Mouse (Mus musculus): ENCODE data around the gene Nkpd1. TPM values are rescaled to one million over a fixed set of nuclear protein-coding genes. Genes with fewer than 3 reads are reported as not detected.
"Not testable (repeated sequence)": the region's sequence is repeated elsewhere in the genome, so short reads cannot be mapped to it uniquely, and the experiment has no call there.

The Nkpd1 gene
- polyA plus RNA-seq, 1 experiment from 2014 or later = not detected

DNA sequence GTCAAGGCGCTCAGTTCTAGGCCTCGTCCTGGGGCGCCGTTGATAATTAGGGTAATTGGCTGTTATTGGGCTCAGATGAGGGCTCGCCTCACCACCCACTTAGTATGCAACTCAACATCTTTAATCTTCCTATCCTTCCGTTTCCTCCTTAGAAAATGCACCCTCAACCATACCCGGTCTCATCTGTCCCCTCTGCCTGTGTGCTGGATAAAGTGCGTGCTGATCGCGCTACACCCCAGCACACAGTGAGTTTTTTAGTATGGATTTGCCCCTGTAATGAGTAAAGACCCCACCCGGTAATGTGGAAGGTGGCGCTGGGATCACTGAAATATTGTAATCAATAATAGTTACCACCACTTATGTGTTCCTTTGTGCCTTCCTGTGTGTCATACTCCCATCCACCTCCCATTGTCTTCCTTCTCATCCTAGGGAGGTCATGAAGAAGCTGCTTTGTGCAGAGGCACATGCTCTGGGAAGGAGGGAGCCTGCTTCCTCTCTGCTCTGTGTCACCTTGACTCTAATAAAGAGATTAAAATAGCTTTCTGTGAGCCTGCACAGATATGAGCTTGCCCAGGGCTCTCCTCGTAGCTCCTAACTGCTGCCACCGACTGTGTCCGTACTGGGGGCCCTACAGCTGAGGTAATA, 8.6 kb upstream of the Nkpd1 start:
- ATAC-seq (ENCODE audit: insufficient read depth, low FRiP score, low TSS enrichment) = peak; percentile 7
- peak overlapping the region; percentile 97 for H3K4me2 ChIP-seq (ENCODE audit: low read depth)
- H3K27me3 ChIP-seq (ENCODE audit: control insufficient read depth, insufficient read depth, low read length) = no peaks in the 10 kb centered on the region
- H3K36me3 ChIP-seq (ENCODE audit: control insufficient read depth, insufficient read depth, low read length) = no peaks in the 10 kb centered on the region
- no peak for DNase-seq (ENCODE audit: low spot score)
- peak overlapping the region; percentile 81 for H3K4me3 ChIP-seq (ENCODE audit: low read depth, low read length)
- WGBS = 11% methylated on average over 15 of the region's 15 CpGs
- H3K27ac ChIP-seq (ENCODE audit: low read depth, low read length) = peak overlapping the region; percentile 64
- H3K9me3 ChIP-seq (ENCODE audit: control insufficient read depth, low read length) = no peaks in the 10 kb centered on the region
- H3K9ac ChIP-seq (ENCODE audit: low read length) = peak overlapping the region; percentile 88
- peaks cover 10% of the 10 kb centered on the region for H3K4me1 ChIP-seq (ENCODE audit: control insufficient read depth, insufficient read depth, low read length)

DNA sequence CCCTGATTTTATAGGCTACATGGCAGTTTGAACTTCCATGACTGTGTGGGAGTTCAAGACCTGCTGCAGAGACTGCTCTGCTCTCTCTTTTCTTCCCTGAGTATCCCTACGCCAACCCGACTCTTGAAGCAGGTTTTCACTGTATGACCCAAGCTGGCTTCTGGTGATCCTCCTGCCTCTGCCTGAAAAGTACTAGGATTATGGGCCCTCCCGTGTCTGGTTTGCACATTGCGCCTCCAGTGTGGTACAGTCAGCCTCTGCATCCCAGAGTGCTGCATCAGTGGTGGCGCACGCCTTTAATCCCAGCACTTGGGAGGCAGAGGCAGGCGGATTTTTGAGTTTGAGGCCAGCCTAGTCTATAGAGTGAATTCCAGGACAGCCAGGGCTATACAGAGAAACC, 7.9 kb upstream of the Nkpd1 start:
- H3K9ac ChIP-seq (ENCODE audit: low read length) = peak overlapping the region; percentile 88; the same call in 1 of the 2 replicates
- H3K27me3 ChIP-seq (ENCODE audit: control insufficient read depth, insufficient read depth, low read length) = no peaks in the 10 kb centered on the region
- H3K36me3 ChIP-seq (ENCODE audit: control insufficient read depth, insufficient read depth, low read length) = no peaks in the 10 kb centered on the region
- 91% methylated on average over 7 of the region's 7 CpGs for WGBS
- H3K4me2 ChIP-seq (ENCODE audit: low read depth) = peak overlapping the region; percentile 97; the same call in 1 of the 2 replicates
- ATAC-seq (ENCODE audit: insufficient read depth, low FRiP score, low TSS enrichment) = no peak
- no peaks in the 10 kb centered on the region for H3K9me3 ChIP-seq (ENCODE audit: control insufficient read depth, low read length)
- H3K4me3 ChIP-seq (ENCODE audit: low read depth, low read length) = peak overlapping the region; percentile 81
- DNase-seq (ENCODE audit: low spot score) = no peak
- H3K27ac ChIP-seq (ENCODE audit: low read depth, low read length) = no peak overlapping the region
- peaks cover 10% of the 10 kb centered on the region for H3K4me1 ChIP-seq (ENCODE audit: control insufficient read depth, insufficient read depth, low read length)

DNA sequence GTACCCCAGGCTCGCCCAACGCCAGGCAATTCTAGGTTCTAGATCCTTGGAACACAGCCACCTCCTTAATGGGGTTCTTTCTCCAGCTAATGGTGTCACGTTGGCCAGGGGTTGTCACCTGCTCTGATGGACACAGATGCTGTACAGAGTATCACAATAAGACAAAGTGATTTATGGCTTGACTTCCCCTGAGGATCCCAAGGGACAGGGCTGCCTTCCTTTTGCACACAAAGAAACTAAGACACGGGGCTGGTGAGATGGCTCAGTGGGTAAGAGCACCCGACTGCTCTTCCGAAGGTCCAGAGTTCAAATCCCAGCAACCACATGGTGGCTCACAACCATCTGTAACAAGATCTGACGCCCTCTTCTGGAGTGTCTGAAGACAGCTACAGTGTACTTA, 5.7 kb upstream of the Nkpd1 start:
- H3K9ac ChIP-seq (ENCODE audit: low read length) = not testable (repeated sequence)

DNA sequence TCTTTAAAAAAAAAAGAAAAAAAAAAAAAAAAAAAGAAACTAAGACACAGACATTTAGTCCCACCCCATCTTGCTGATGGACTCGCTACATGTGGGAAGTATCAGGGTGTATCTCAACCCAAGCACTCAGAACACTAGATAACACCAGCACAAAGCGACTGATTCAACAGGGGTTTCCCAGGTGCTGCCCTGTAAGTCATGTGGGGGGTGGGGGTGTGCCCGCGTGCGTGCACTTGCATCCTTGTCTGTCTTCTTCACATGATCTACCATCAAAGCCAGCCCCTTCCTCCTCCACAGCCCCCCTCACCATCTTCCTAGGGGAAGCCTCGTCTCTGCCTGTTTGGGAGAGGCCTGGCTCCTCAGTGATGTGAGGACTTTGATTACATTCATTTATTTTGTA, 5.3 kb upstream of the Nkpd1 start:
- Histone ChIP-seq H3K9me3 (ENCODE audit: control insufficient read depth, low read length) (no peaks in the 10 kb centered on the region), H3K9ac (ENCODE audit: low read length) (no peak overlapping the region), H3K27me3 (ENCODE audit: control insufficient read depth, insufficient read depth, low read length) (peaks cover 5% of the 10 kb centered on the region; the same call in 1 of the 2 replicates), H3K27ac (ENCODE audit: low read depth, low read length) (no peak overlapping the region), H3K4me3 (ENCODE audit: low read depth, low read length) (no peak overlapping the region), H3K4me1 (ENCODE audit: control insufficient read depth, insufficient read depth, low read length) (peaks cover 10% of the 10 kb centered on the region), H3K4me2 (ENCODE audit: low read depth) (no peak overlapping the region), H3K36me3 (ENCODE audit: control insufficient read depth, insufficient read depth, low read length) (no peaks in the 10 kb centered on the region)
- whole genome bisulfite sequencing = 78% methylated on average over 6 of the region's 6 CpGs
- ATAC-seq (ENCODE audit: insufficient read depth, low FRiP score, low TSS enrichment) (no peak), DNase-seq (ENCODE audit: low spot score) (no peak)

More for the DNA sequence above, 5.7 kb upstream of the Nkpd1 start:
- not testable (repeated sequence) for H3K4me1 ChIP-seq (ENCODE audit: control insufficient read depth, insufficient read depth, low read length); H3K4me3 ChIP-seq (ENCODE audit: low read depth, low read length); H3K36me3 ChIP-seq (ENCODE audit: control insufficient read depth, insufficient read depth, low read length); H3K27me3 ChIP-seq (ENCODE audit: control insufficient read depth, insufficient read depth, low read length); H3K27ac ChIP-seq (ENCODE audit: low read depth, low read length); H3K4me2 ChIP-seq (ENCODE audit: low read depth); ATAC-seq (ENCODE audit: insufficient read depth, low FRiP score, low TSS enrichment); DNase-seq (ENCODE audit: low spot score); H3K9me3 ChIP-seq (ENCODE audit: control insufficient read depth, low read length)
- 74% methylated on average over 7 of the region's 7 CpGs for WGBS

DNA sequence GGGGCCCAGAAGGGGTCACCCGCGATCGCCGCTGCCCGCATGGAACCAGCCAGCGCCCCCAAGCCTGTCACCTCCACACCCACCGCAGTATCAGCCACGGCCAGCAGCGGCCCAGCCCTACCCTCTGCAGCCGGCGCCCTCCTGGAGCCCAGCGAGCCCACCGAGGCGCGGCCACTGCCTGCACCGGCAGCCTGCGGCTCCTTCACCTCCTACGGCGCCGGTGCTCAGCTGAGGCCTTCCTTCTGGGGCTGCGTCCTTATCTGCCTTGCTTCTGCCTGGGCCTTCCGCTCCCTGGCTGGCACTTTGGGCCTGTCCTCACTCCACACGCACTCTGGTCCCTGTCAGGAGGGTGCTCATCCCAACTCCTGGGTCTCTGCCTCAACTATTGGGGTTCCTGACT, 2.4 kb downstream of the Nkpd1 start:
- Histone ChIP-seq H3K9me3 (ENCODE audit: control insufficient read depth, low read length) (no peaks in the 10 kb centered on the region), H3K4me1 (ENCODE audit: control insufficient read depth, insufficient read depth, low read length) (peaks cover 14% of the 10 kb centered on the region), H3K27me3 (ENCODE audit: control insufficient read depth, insufficient read depth, low read length) (peaks cover 74% of the 10 kb centered on the region), H3K9ac (ENCODE audit: low read length) (peak overlapping the region; percentile 41; the same call in 1 of the 2 replicates), H3K4me3 (ENCODE audit: low read depth, low read length) (peak overlapping the region; percentile 21), H3K4me2 (ENCODE audit: low read depth) (peak overlapping the region; percentile 40), H3K36me3 (ENCODE audit: control insufficient read depth, insufficient read depth, low read length) (no peaks in the 10 kb centered on the region), H3K27ac (ENCODE audit: low read depth, low read length) (no peak overlapping the region)
- DNase-seq (ENCODE audit: low spot score) (no peak), ATAC-seq (ENCODE audit: insufficient read depth, low FRiP score, low TSS enrichment) (no peak)
- 5% methylated on average over 21 of the region's 23 CpGs for WGBS

DNA sequence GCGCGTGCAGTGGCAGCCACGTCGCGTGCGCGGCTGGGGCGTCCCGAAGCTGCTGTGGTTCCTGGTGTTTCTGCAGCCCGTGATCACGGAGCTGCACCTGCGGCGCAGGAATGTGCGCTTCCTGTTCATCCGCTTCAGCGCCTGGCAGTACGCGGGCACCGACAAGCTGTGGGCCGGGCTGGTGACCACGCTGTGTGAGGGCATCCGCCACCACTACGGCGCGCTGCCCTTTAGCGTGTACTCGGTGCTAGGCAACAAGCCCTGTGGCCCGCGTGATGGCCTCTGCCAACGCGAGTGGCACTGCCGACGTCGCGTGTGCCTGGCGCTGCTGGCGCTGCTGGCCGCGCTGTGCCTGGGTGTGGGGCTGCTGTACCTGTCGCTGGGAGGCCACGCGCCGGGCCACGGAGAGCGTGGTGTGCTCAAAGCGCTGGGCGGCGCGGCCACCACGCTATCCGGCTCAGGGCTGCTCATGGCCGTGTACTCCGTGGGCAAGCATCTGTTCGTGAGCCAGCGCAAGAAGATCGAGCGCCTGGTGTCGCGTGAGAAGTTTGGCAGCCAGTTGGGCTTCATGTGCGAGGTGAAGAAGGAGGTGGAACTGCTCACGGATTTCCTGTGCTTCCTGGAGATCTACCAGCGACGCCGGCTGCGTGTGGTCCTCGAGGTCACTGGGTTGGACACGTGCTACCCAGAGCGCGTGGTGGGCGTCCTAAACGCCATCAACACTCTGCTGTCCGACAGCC, 5.5 kb downstream of the Nkpd1 start:
- Histone ChIP-seq H3K4me2 (ENCODE audit: low read depth) (peak overlapping the region; percentile 65), H3K4me1 (ENCODE audit: control insufficient read depth, insufficient read depth, low read length) (peaks cover 14% of the 10 kb centered on the region), H3K27ac (ENCODE audit: low read depth, low read length) (no peak overlapping the region), H3K9me3 (ENCODE audit: control insufficient read depth, low read length) (no peaks in the 10 kb centered on the region), H3K36me3 (ENCODE audit: control insufficient read depth, insufficient read depth, low read length) (no peaks in the 10 kb centered on the region; the same call in 1 of the 2 replicates), H3K4me3 (ENCODE audit: low read depth, low read length) (peak overlapping the region; percentile 34), H3K27me3 (ENCODE audit: control insufficient read depth, insufficient read depth, low read length) (peaks cover 70% of the 10 kb centered on the region), H3K9ac (ENCODE audit: low read length) (no peak overlapping the region)
- ATAC-seq (ENCODE audit: insufficient read depth, low FRiP score, low TSS enrichment) (0 out of 2 replicates have a peak, but pooled peaks have one; percentile 8), DNase-seq (ENCODE audit: low spot score) (peak; percentile 47)
- 14% methylated on average over 72 of the region's 72 CpGs for WGBS

DNA sequence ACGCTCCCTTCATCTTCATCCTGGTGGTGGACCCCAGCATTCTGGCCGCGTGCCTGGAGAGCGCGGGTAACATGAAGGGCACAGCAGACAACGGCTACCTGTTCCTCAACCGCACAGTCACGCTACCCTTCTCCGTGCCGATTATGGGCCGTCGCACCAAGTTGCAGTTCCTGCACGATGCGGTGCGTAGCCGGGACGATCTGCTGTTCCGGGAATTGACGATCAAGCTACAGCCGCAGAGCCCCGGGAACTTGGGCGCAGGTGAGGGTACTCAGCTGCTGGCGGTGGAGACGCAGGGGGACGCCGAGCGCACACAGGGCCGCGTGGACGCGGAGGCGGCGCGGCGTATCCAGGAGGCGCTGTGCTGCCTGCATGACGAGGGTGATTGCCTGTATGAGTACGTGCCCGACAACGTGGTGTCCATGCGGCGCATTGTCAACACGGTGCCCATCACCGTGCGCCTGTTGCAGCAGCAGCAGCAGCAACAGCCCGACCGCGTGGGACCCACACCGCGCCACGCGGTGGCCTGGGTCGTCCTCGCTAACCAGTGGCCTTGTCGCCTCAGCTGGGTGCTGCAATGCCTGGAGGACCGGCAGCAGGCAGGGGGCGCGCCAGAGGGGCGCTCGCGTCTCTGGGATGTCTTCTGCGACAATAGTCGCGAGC, 6.2 kb downstream of the Nkpd1 start:
- Histone ChIP-seq H3K4me1 (ENCODE audit: control insufficient read depth, insufficient read depth, low read length) (peaks cover 14% of the 10 kb centered on the region), H3K4me3 (ENCODE audit: low read depth, low read length) (peak overlapping the region; percentile 34), H3K4me2 (ENCODE audit: low read depth) (peak overlapping the region; percentile 65), H3K27ac (ENCODE audit: low read depth, low read length) (no peak overlapping the region), H3K36me3 (ENCODE audit: control insufficient read depth, insufficient read depth, low read length) (peaks cover 2% of the 10 kb centered on the region; the same call in 1 of the 2 replicates), H3K9ac (ENCODE audit: low read length) (peak overlapping the region; percentile 39), H3K27me3 (ENCODE audit: control insufficient read depth, insufficient read depth, low read length) (peaks cover 64% of the 10 kb centered on the region), H3K9me3 (ENCODE audit: control insufficient read depth, low read length) (no peaks in the 10 kb centered on the region)
- 1% methylated on average over 64 of the region's 64 CpGs for WGBS
- DNase-seq (ENCODE audit: low spot score) (peak; percentile 76), ATAC-seq (ENCODE audit: insufficient read depth, low FRiP score, low TSS enrichment) (peak; percentile 37)

DNA sequence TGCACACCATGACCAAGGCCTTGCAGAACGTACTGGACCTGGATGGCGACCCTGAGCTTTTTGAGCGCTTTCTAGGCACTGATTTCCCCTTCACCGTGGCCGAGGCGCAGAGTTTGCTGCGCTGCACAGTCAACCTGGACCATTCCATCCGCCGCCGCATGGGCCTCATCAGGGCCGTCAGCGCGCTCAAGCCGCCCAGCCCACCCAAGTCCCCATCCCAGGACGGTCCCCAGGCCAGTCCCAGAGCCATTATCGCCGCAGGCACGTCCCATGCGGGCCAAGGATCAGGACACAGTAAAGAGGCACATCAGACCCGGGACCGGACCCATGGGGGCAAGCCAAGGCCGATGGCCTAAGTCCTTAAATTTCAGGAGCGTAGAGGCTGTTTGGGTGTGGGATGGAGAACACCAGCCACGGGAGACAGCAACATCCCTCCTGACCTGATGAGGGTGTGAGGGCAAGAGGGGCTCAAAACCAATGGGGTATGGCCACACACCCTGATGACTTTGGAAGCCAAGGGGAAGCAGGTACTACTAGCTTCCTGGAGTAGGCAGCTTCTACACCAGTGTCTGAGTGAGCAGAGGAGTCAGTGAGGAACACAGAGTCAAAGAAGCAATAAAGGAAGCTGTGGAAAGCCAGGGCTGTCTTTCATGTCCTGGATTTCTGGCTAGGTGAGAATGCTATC, 6.9 kb downstream of the Nkpd1 start:
- DNase-seq (ENCODE audit: low spot score) = no peak
- peak overlapping the region; percentile 65 for H3K4me2 ChIP-seq (ENCODE audit: low read depth)
- no peaks in the 10 kb centered on the region for H3K9me3 ChIP-seq (ENCODE audit: control insufficient read depth, low read length)
- no peak for ATAC-seq (ENCODE audit: insufficient read depth, low FRiP score, low TSS enrichment)
- peak overlapping the region; percentile 39 for H3K9ac ChIP-seq (ENCODE audit: low read length)
- no peak overlapping the region for H3K27ac ChIP-seq (ENCODE audit: low read depth, low read length)
- peak overlapping the region; percentile 34 for H3K4me3 ChIP-seq (ENCODE audit: low read depth, low read length)
- H3K27me3 ChIP-seq (ENCODE audit: control insufficient read depth, insufficient read depth, low read length) = peaks cover 57% of the 10 kb centered on the region
- peaks cover 14% of the 10 kb centered on the region for H3K4me1 ChIP-seq (ENCODE audit: control insufficient read depth, insufficient read depth, low read length)
- 13% methylated on average over 24 of the region's 24 CpGs for WGBS
- peaks cover 2% of the 10 kb centered on the region; the same call in 1 of the 2 replicates for H3K36me3 ChIP-seq (ENCODE audit: control insufficient read depth, insufficient read depth, low read length)
